Mouse (Mus musculus): Measurements from ENCODE around the gene Ppp1r16b. TPM values are rescaled to one million over a fixed set of nuclear protein-coding genes. Genes with fewer than 3 reads are reported as not detected.
A peak's percentile ranks its signal among the peaks of the same experiment; 100 is the strongest.

Gene Ppp1r16b
- polyA plus RNA-seq, 1 experiment from 2014 or later = 8.7 TPM

MicroRNAs encoded within 50 kb of the gene (microRNA counts, 519-probe panel; counts per million panel counts)
- 110 counts per million, percentile 56 among the panel's probes with 10 or more counts for microRNA mmu-miR-3474

Small RNA genes lying within 50 kb of the gene (microRNA-seq; reads per million reads assigned to microRNA genes)
- gene Gm26141 (not detected), gene Mir3474 (4.1 reads per million, percentile 17 among the genes with 10 or more reads in this experiment)

Other genes starting within 250 kb of the Ppp1r16b start
- not detected in 2 replicates for gene Adig, start 162.8 kb upstream of the Ppp1r16b start, polyA plus RNA-seq (2015; fragmentation: Nextera tagmentation; extraction: Ambion mirVana)
- 0.58 and 0.67 TPM in 2 replicates for gene Arhgap40, start 152.6 kb upstream of the Ppp1r16b start, polyA plus RNA-seq (2015; fragmentation: Nextera tagmentation; extraction: Ambion mirVana)
- 6.5 and 8.3 TPM in 2 replicates for gene Slc32a1, start 54.6 kb upstream of the Ppp1r16b start, polyA plus RNA-seq (2015; fragmentation: Nextera tagmentation; extraction: Ambion mirVana)
- gene Actr5, start 40.5 kb upstream of the Ppp1r16b start, polyA plus RNA-seq (2015; fragmentation: Nextera tagmentation; extraction: Ambion mirVana) = 10.9 and 14.6 TPM in 2 replicates
- gene Fam83d, start 102.7 kb downstream of the Ppp1r16b start, polyA plus RNA-seq (2015; fragmentation: Nextera tagmentation; extraction: Ambion mirVana) = 16.6 and 17.6 TPM in 2 replicates
- gene Dhx35, start 129.4 kb downstream of the Ppp1r16b start, polyA plus RNA-seq (2015; fragmentation: Nextera tagmentation; extraction: Ambion mirVana) = 14.9 and 15.6 TPM in 2 replicates

Data from midbrain, embryonic 13.5 days (tissue).